Comparison of ENCODE assay signal across 7 mouse cellular contexts in genomic region chr2:157426171-157426570, GRCm38 (mm10). TPM values are rescaled to one million over a fixed set of nuclear protein-coding genes. Genes with fewer than 3 reads are reported as not detected.
DNase-seq lines count a peak whose midpoint lies in the region; ATAC-seq lines count a peak whose summit lies in the region.

No protein-coding gene starts in this region.

- H3K9ac ChIP-seq in heart, embryonic 14.5 days (ENCODE audit: low read length): no peak overlapping the region
- no peak overlapping the region for H3K9ac ChIP-seq in limb, embryonic 12.5 days (replicated peaks)

- no peak overlapping the region for H3K4me2 ChIP-seq in heart, embryonic 14.5 days (ENCODE audit: low read length)
- H3K4me2 ChIP-seq in limb, embryonic 12.5 days: 0 out of 2 replicates have a peak overlapping the region, but pooled peaks have one; percentile 79

- H3K4me1 ChIP-seq in heart, embryonic 14.5 days (ENCODE audit: control insufficient read depth in 2 of 2, insufficient read depth in 2 of 2, low read length in 2 of 2): peaks cover 15 to 39% of the 10 kb centered on the region in 2 experiments
- peaks cover 67% of the 10 kb centered on the region for H3K4me1 ChIP-seq in limb, embryonic 12.5 days (replicated peaks)

- no peak overlapping the region for H3K4me3 ChIP-seq in heart, embryonic 14.5 days (ENCODE audit: control insufficient read depth in 1 of 2, insufficient read depth in 1 of 2, low read depth in 1 of 2, low read length in 2 of 2)
- no peak overlapping the region for H3K4me3 ChIP-seq in limb, embryonic 12.5 days (replicated peaks)

- H3K9me3 ChIP-seq in heart, embryonic 14.5 days (ENCODE audit: control insufficient read depth, low read length): no peaks in the 10 kb centered on the region
- H3K9me3 ChIP-seq in limb, embryonic 12.5 days: no peaks in the 10 kb centered on the region

- H3K36me3 ChIP-seq in heart, embryonic 14.5 days (ENCODE audit: control insufficient read depth, insufficient read depth, low read length): no peaks in the 10 kb centered on the region
- peaks cover 41% of the 10 kb centered on the region; the same call in 1 of the 2 replicates for H3K36me3 ChIP-seq in limb, embryonic 12.5 days

- no peak overlapping the region for H3K27ac ChIP-seq in heart, embryonic 14.5 days (replicated peaks in 1 of 2; ENCODE audit: control insufficient read depth in 1 of 2, insufficient read depth in 1 of 2, low read depth in 2 of 2, low read length in 2 of 2)
- H3K27ac ChIP-seq in limb, embryonic 12.5 days: no peak overlapping the region

- H3K27me3 ChIP-seq in heart, embryonic 14.5 days (ENCODE audit: control insufficient read depth, insufficient read depth, low read length): no peaks in the 10 kb centered on the region
- H3K27me3 ChIP-seq in limb, embryonic 12.5 days: no peaks in the 10 kb centered on the region

- ATAC-seq in heart, embryonic 14.5 days (ENCODE audit: insufficient number of reproducible peaks, insufficient read depth, low FRiP score, low read depth): 0 out of 2 replicates have a peak, but pooled peaks have one; percentile 30
- ATAC-seq in limb, embryonic 12.5 days (ENCODE audit: insufficient number of reproducible peaks, insufficient read depth, low FRiP score, low TSS enrichment, low read depth): no peak
- ATAC-seq in monocyte, adult 5-6 weeks (replicated peaks; ENCODE audit: insufficient number of reproducible peaks, low FRiP score, low TSS enrichment, poor library complexity, severe bottlenecking): no peak

- DNase-seq in 3T3-L1 (ENCODE audit: low read depth, low spot score) (peak; percentile 66), ES-CJ7 (ENCODE audit: low read depth, low spot score) (peak; percentile 71)
- DNase-seq in thymus, postnatal 25 days: no peak
- no peak for DNase-seq in thymus, postnatal 36 days

- WGBS in heart, embryonic 14.5 days: 69% methylated on average over 6 of the region's 6 CpGs
- WGBS in limb, embryonic 12.5 days: 79% methylated on average over 6 of the region's 6 CpGs

RNA-seq across cellular contexts. Expression of gene Src, which starts 7.9 kb away (rescaled TPM):
- 4.2 and 6.7 TPM in 2 replicates for polyA plus RNA-seq in heart, embryonic 14.5 days (2014; fragmentation: Nextera tagmentation; extraction: Ambion mirVana)
- 30.3 and 35.3 TPM in 2 replicates for polyA plus RNA-seq in limb, embryonic 12.5 days (2016; fragmentation: Nextera tagmentation; extraction: Ambion mirVana)
- total RNA-seq in monocyte, adult 5-6 weeks (2017): 0.29 to 0.39 TPM (median 0.32 TPM) in 3 replicates

RNA-seq across cellular contexts. Expression of gene Manbal, which starts 58.8 kb away (rescaled TPM):
- polyA plus RNA-seq in heart, embryonic 14.5 days (2014; fragmentation: Nextera tagmentation; extraction: Ambion mirVana): 30.4 and 36.3 TPM in 2 replicates
- polyA plus RNA-seq in limb, embryonic 12.5 days (2016; fragmentation: Nextera tagmentation; extraction: Ambion mirVana): 77.7 and 79.4 TPM in 2 replicates
- 10.4 to 20.2 TPM (median 14.3 TPM) in 3 replicates for total RNA-seq in monocyte, adult 5-6 weeks (2017)

Comparison
In these comparisons a context has a peak if more than half of its experiments do, and no peak if none do; other contexts are left out.
1. DNase-seq: peak in 3T3-L1 (single experiment) and ES-CJ7 (single experiment); none in thymus, postnatal 25 days (single experiment) and thymus, postnatal 36 days (0 of 2).